Mouse (Mus musculus) hematopoietic stem cell, adult 5-6 weeks (primary cell): Measurements from ENCODE around the gene Serpinb9. TPM values are rescaled to one million over a fixed set of nuclear protein-coding genes. Genes with fewer than 3 reads are reported as not detected.

Experiments used
- ATAC-seq, 2 experiments: fragments of 125-278 bp in 1 of 2; replicated peaks in 1 of 2; 2 replicates each; pipeline ENCODE4 v1.8.0; 2016 to 2017; ENCODE audit warnings: inconsistent platforms in 2 of 2, mild to moderate bottlenecking in 2 of 2, moderate number of reproducible peaks in 2 of 2, low read depth in 1 of 2, moderate TSS enrichment in 1 of 2; ENCODE audit not compliant: low FRiP score in 2 of 2, poor library complexity in 2 of 2, severe bottlenecking in 2 of 2, insufficient read depth in 1 of 2, low TSS enrichment in 1 of 2
- total RNA-seq: library from RNA; stranded (forward); fragments of 172-1452, 232-1000 nt; gene quantifications from 2 replicates; pipeline ENCODE4 v1.2.3, GENCODE M21; 2017

Gene Serpinb9
- total RNA-seq, 1 experiment from 2014 or later = 17.5 TPM

GRCm38 (mm10) chr13:33035506-33035905 is 32.5 kb downstream of the Serpinb9 start:
- ATAC-seq = no peak

- ATAC-seq = no peak
Observed at GRCm38 (mm10) chr13:33043542-33043941, 40.5 kb downstream of the Serpinb9 start.

DNA sequence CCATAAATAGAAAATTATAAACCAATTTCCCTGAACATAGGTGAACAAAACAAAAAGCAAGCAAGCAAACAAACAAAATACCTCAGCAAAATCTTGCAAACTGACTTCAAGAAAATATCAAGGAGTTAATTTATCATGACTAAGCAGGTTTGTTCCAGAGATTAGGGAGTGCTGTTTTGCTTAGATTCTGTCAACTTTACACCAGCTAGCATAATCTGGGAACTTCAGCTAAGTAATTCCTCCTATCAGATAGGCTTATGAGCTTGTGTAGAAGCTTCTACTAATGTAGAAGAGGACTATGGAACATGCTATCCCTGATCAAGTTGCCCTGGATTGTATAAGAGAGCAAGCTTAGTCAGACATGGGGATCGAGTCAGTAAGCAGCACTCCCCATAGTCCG is 44.2 kb downstream of the Serpinb9 start:
- no peak for ATAC-seq

DNA sequence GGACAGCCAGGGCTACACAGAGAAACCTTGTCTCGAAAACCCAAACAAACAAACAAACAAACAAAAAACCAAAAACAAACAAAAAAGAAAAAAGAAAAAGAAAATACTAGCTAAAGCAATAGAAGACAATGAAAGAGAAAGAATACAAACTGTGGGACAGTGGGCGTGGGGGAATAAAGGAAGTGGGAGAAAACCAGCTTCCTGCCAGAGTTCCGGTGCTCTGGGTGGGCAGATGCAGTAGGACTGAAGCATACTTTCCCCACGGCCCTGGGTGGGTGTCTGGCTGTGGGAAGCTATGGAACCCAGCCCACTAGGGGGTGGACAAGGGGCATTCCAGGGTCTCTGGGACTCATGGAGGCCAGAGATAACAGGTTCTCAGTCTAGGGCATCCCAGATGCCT is 45.1 kb downstream of the Serpinb9 start:
- ATAC-seq = peak; percentile 66 to 88; a peak in 3 of 4 replicates

DNA sequence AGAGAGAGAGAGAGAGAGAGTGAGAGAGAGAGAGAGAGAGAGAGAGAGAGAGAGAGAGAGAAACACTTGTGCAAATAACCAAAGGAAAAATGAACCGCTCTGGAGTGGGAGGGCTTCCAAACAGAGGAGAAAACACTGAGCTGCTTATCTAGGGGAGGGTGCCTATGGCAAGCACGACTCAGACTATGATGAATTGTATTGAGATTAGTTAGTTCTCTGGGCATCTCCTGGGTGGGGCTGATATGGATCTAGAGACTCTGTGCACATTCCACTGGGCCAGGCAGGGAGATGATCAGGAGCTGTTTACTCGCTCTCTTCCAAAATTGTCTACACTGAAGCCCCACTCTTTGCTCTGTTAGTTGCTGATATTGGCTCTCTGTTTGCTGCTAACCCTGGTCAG is 48.6 kb downstream of the Serpinb9 start:
- no peak for ATAC-seq

- no peak for ATAC-seq
Observed at GRCm38 (mm10) chr13:33063048-33063447, 60.0 kb downstream of the Serpinb9 start.

Other genes with a start within 250 kb of the Serpinb9 start
- gene Mylk4, start 219.3 kb upstream of the Serpinb9 start, total RNA-seq = not detected in 2 replicates
- 41.8 and 46.3 TPM in 2 replicates for gene Wrnip1, start 201.2 kb upstream of the Serpinb9 start, total RNA-seq
- 1.1 TPM in 1 of 2 replicates, not detected in the other for gene D930007J09Rik, start 200.4 kb upstream of the Serpinb9 start, total RNA-seq
- gene Serpinb1a, start 152.1 kb upstream of the Serpinb9 start, total RNA-seq = 253 and 288 TPM in 2 replicates
- gene Serpinb1c, start 105.0 kb upstream of the Serpinb9 start, total RNA-seq = not detected in 2 replicates
- 34.6 and 52.6 TPM in 2 replicates for gene Serpinb6b, start 38.0 kb upstream of the Serpinb9 start, total RNA-seq
- gene Serpinb9b, start 24.2 kb downstream of the Serpinb9 start, total RNA-seq = not detected in 2 replicates
- not detected in 2 replicates for gene Serpinb1b, start 75.3 kb downstream of the Serpinb9 start, total RNA-seq
- gene Serpinb9c, start 156.5 kb downstream of the Serpinb9 start, total RNA-seq = not detected in 2 replicates
- not detected in 2 replicates for gene Serpinb9d, start 189.7 kb downstream of the Serpinb9 start, total RNA-seq
- not detected in 2 replicates for gene Serpinb9e, start 246.4 kb downstream of the Serpinb9 start, total RNA-seq